Mouse (Mus musculus) left cerebral cortex, adult 6 months (tissue): ENCODE results near the gene Mapkapk2. TPM values are rescaled to one million over a fixed set of nuclear protein-coding genes. Genes with fewer than 3 reads are reported as not detected.

Experiments used
- long read RNA-seq, 2 experiments: library from polyadenylated mRNA; unstranded; transcript quantifications; one replicate each; pipeline ENCODE4 v2.0.0; 2019 to 2020
- polyA plus RNA-seq: library from polyadenylated mRNA; unstranded; fragments of <200 nt; fragmentation: Nextera tagmentation; gene quantifications from 2 replicates; pipeline ENCODE4 v1.2.3, GENCODE M21; 2021

Gene Mapkapk2
- polyA plus RNA-seq: 3.1 and 3.2 TPM in 2 replicates
- long read RNA-seq, experiment 1, partial matches to known transcripts: 6 of 11 reads
- long read RNA-seq, experiment 1, other reads (novel, unspliced or antisense): 2 of 11 reads
- long read RNA-seq, experiment 2, partial matches to known transcripts: 1 of 12 reads
- long read RNA-seq, experiment 2, other reads (novel, unspliced or antisense): 10 of 12 reads

GRCm38 (mm10) chr1:131097700-131098094 is at the start of gene Mapkapk2:
Gene Mapkapk2 (minus strand): TSS chr1:131097826.

DNA sequence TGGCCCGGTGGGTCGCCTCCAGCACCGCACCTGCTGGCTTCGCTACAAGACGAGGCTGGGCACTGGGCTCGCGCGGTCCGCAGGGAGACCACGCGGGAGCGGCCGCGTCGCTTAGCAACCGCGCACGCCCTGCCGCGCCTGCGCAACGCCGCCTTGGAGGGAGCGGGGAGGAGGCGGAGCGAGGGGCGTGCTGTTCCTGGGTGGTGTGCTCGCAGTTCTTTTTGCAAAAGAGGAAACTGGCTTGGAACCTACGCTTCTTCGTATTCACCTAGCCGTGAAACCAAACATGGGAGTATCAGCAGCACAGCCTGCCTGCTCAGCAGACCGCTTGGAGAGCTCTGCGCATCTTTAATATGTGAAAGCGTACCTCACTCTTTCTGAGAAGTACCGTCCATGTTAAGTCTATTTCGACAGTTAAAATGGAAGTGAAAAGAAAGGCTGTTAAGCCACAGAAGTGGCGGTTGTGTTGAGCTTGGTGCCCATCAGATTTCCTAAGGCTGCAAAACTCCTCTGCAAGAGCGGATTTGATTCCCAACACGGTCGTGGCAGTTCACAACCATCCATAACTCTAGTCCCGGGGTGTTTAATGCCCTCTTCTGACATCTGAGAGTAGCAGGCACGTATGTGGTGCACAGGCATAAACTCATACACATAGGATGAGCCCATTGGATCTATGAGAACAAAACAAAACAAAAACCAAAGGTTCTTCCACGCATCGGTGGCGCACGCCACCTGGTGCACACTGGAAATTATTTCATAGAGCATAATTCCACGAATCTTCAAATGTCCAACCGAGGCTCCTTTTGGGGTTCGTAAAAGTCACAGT is 40.8 kb upstream of the Mapkapk2 start, which contains the start of gene Dyrk3:
Gene Dyrk3, minus strand, starts transcription at position 150 of the 826 bp plus-strand sequence.

DNA sequence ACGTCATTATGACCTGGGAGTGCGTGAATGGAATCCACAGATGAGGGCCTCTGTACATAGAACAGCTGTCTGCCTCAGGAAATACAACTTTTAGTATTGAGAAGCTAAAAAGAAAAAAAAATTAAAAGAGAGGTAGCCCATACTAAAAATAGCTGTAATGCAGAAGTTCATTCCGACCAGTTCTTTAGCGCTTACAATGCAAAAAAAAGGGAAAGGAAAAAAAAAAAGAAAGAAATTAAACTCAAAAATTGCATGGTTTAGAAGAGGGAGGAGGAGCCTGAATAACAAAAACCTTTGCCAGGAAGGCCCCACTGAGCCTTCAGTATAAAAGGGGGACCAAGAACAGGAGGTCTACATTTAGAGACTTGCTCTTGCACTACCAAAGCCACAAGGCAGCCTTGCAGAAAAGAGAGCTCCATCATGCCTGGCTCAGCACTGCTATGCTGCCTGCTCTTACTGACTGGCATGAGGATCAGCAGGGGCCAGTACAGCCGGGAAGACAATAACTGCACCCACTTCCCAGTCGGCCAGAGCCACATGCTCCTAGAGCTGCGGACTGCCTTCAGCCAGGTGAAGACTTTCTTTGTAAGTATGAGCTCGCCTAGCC is 78.0 kb downstream of the Mapkapk2 start, which contains the start of gene Il10:
Gene Il10, plus strand, starts transcription at position 354 of the 607 bp plus-strand sequence.

Other genes with a start within 250 kb of the Mapkapk2 start
- gene Fcmr, start 232.2 kb downstream of the Mapkapk2 start, polyA plus RNA-seq: 0.35 and 0.97 TPM in 2 replicates
- not detected in 2 replicates for gene Il24, start 210.4 kb downstream of the Mapkapk2 start, polyA plus RNA-seq
- gene Il20, start 186.4 kb downstream of the Mapkapk2 start, polyA plus RNA-seq: not detected in 2 replicates
- gene Il19, start 157.7 kb downstream of the Mapkapk2 start, polyA plus RNA-seq: not detected in 2 replicates
- gene Il10, start 78.0 kb downstream of the Mapkapk2 start, polyA plus RNA-seq: not detected in 2 replicates
- gene Dyrk3, start 40.5 kb upstream of the Mapkapk2 start, polyA plus RNA-seq: 5.3 and 5.9 TPM in 2 replicates
- 13.4 and 16.9 TPM in 2 replicates for gene Eif2d, start 55.4 kb upstream of the Mapkapk2 start, polyA plus RNA-seq
- gene Rassf5, start 147.4 kb upstream of the Mapkapk2 start, polyA plus RNA-seq: 9.1 and 9.2 TPM in 2 replicates
- 0.10 and 0.15 TPM in 2 replicates for gene Ikbke, start 181.8 kb upstream of the Mapkapk2 start, polyA plus RNA-seq